Mouse (Mus musculus): ENCODE measurements around the gene Osm. TPM values are rescaled to one million over a fixed set of nuclear protein-coding genes. Genes with fewer than 3 reads are reported as not detected.

The Osm gene
- polyA plus RNA-seq, 1 experiment from 2014 or later: not detected

GRCm38 (mm10) chr11:4262847-4263246, 26.6 kb downstream of the Osm start:
- Histone ChIP-seq H3K9ac (no peak overlapping the region), H3K27ac (no peak overlapping the region), H3K36me3 (no peaks in the 10 kb centered on the region), H3K4me3 (no peak overlapping the region), H3K9me3 (no peaks in the 10 kb centered on the region), H3K4me1 (peaks cover 45% of the 10 kb centered on the region), H3K27me3 (peaks cover 45% of the 10 kb centered on the region), H3K4me2 (no peak overlapping the region)
- 12% methylated on average over 6 of the region's 7 CpGs for WGBS
- ATAC-seq (ENCODE audit: insufficient number of reproducible peaks, insufficient read depth, low FRiP score, low TSS enrichment, low read depth): no peak

DNA sequence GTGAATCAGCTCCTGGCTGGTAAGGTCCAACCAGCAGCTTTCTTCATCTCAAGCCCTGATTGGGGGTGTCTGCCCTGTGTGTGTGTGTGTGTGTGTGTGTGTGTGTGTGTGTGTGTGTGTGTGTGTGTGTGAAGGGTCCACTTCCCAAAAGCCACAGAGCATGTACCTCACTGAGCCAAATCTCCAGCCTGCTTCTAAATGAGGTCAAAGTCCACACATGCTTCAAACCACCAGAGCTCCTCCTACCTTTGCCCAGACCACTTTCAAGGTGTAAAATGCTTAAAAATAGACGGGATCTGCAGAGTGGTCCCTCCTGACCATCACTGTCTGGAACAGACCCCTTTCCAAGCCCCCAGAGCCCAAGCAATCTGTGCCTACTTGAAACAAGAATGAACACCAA, 27.1 kb downstream of the Osm start:
- no peak overlapping the region for H3K4me3 ChIP-seq
- no peak overlapping the region for H3K27ac ChIP-seq
- no peaks in the 10 kb centered on the region for H3K36me3 ChIP-seq
- 19% methylated on average over 1 of the region's 1 CpGs for WGBS
- peaks cover 45% of the 10 kb centered on the region for H3K4me1 ChIP-seq
- H3K9ac ChIP-seq: no peak overlapping the region
- no peaks in the 10 kb centered on the region for H3K9me3 ChIP-seq
- H3K27me3 ChIP-seq: peaks cover 49% of the 10 kb centered on the region
- no peak overlapping the region for H3K4me2 ChIP-seq
- ATAC-seq (ENCODE audit: insufficient number of reproducible peaks, insufficient read depth, low FRiP score, low TSS enrichment, low read depth): no peak

GRCm38 (mm10) chr11:4264066-4264465, 27.8 kb downstream of the Osm start:
- Histone ChIP-seq H3K4me2 (no peak overlapping the region), H3K4me1 (peaks cover 45% of the 10 kb centered on the region)
- 56% methylated on average over 7 of the region's 7 CpGs for WGBS

GRCm38 (mm10) chr11:4266271-4267201, 30.3 kb downstream of the Osm start:
- Histone ChIP-seq H3K4me1 (peaks cover 41% of the 10 kb centered on the region), H3K4me2 (peak overlapping the region; percentile 96), H3K27ac (no peak overlapping the region), H3K36me3 (no peaks in the 10 kb centered on the region), H3K4me3 (peak overlapping the region; percentile 61), H3K27me3 (peaks cover 68% of the 10 kb centered on the region), H3K9me3 (no peaks in the 10 kb centered on the region), H3K9ac (peak overlapping the region; percentile 71)
- 0 out of 2 replicates have a peak, but pooled peaks have one; percentile 8 for ATAC-seq (ENCODE audit: insufficient number of reproducible peaks, insufficient read depth, low FRiP score, low TSS enrichment, low read depth)
- WGBS: under 1% methylated on average over 56 of the region's 61 CpGs

More at GRCm38 (mm10) chr11:4264066-4264465, 27.8 kb downstream of the Osm start:
- Histone ChIP-seq H3K27me3 (peaks cover 57% of the 10 kb centered on the region), H3K9me3 (no peaks in the 10 kb centered on the region), H3K4me3 (no peak overlapping the region), H3K9ac (0 out of 2 replicates have a peak overlapping the region, but pooled peaks have one; percentile 16), H3K27ac (no peak overlapping the region), H3K36me3 (no peaks in the 10 kb centered on the region)
- ATAC-seq (ENCODE audit: insufficient number of reproducible peaks, insufficient read depth, low FRiP score, low TSS enrichment, low read depth): no peak

GRCm38 (mm10) chr11:4267202-4267578, 31.0 kb downstream of the Osm start:
- WGBS: 6% methylated on average over 13 of the region's 13 CpGs
- peak overlapping the region; percentile 61 for H3K4me3 ChIP-seq
- no peak for ATAC-seq (ENCODE audit: insufficient number of reproducible peaks, insufficient read depth, low FRiP score, low TSS enrichment, low read depth)
- peaks cover 68% of the 10 kb centered on the region for H3K27me3 ChIP-seq
- peaks cover 35% of the 10 kb centered on the region for H3K4me1 ChIP-seq
- H3K36me3 ChIP-seq: no peaks in the 10 kb centered on the region
- no peaks in the 10 kb centered on the region for H3K9me3 ChIP-seq
- H3K4me2 ChIP-seq: peak overlapping the region; percentile 96
- H3K27ac ChIP-seq: no peak overlapping the region
- peak overlapping the region; percentile 71; the same call in 1 of the 2 replicates for H3K9ac ChIP-seq

DNA sequence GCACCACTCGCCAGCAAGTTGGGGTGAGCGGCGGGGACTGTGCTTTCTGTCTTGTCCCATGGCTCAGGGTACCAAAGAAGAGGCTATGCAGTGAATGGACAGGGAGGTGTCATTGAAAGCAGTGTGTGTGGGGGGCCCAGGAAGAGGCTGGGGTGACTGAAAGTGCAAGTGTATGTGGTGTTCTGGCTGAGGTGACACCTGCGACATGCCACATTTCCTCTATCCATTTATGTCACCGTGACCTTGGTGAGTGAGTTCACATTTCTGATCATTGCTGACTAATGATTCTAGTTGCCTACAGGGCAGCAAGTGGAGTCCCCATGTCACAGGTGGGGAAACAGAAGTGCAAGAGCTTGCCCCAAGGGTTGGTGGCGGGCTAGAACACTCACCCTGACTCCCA, 32.3 kb downstream of the Osm start:
- no peak for ATAC-seq (ENCODE audit: insufficient number of reproducible peaks, insufficient read depth, low FRiP score, low TSS enrichment, low read depth)
- Histone ChIP-seq H3K9me3 (no peaks in the 10 kb centered on the region), H3K36me3 (no peaks in the 10 kb centered on the region), H3K9ac (no peak overlapping the region), H3K4me1 (peaks cover 23% of the 10 kb centered on the region), H3K27ac (no peak overlapping the region), H3K27me3 (peaks cover 66% of the 10 kb centered on the region), H3K4me2 (no peak overlapping the region), H3K4me3 (no peak overlapping the region)
- WGBS: 80% methylated on average over 6 of the region's 6 CpGs

DNA sequence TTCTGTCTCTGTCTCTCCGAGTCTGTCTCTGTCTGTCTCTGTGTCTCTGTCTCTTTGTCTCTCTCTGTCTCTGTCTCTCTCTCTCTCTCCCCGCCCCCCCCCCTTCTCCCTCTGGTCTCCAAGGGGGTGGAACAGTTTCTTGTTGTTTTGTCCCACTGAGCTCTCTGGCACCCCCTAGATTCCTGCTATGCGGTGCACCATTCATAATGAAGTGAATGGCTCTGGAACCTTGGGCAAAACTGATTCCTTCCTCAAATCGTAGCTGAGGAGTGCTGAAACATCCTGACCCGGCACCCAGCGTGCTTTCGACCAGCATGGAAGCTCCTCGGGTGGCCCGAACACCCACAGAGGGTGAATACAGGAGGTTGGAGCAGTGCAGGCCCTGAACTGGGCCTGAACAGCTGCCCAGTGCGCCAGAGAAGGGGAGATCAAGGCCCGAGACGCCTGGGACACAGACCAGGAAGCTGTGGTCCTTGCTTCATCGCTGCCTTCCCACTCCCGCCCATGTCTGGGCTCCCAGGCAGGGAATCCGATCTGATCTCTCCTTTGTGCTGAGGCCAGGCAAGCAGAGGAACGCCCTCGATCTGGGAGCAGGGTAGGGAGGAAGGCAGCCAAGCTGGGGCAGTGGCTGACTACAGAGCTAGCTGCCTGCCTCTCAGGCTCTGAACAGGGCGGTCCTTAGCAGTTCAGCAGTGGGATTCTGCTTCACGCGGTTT, 34.7 kb downstream of the Osm start:
- H3K9ac ChIP-seq: 0 out of 2 replicates have a peak overlapping the region, but pooled peaks have one; percentile 1
- H3K27me3 ChIP-seq: peaks cover 42% of the 10 kb centered on the region
- WGBS: 19% methylated on average over 19 of the region's 20 CpGs
- H3K36me3 ChIP-seq: no peaks in the 10 kb centered on the region
- H3K4me3 ChIP-seq: no peak overlapping the region
- H3K27ac ChIP-seq: peak overlapping the region; percentile 89
- H3K9me3 ChIP-seq: no peaks in the 10 kb centered on the region
- peak overlapping the region; percentile 24 for H3K4me2 ChIP-seq
- peak; percentile 33; the same call in 1 of the 2 replicates for ATAC-seq (ENCODE audit: insufficient number of reproducible peaks, insufficient read depth, low FRiP score, low TSS enrichment, low read depth)
- H3K4me1 ChIP-seq: peaks cover 17% of the 10 kb centered on the region

DNA sequence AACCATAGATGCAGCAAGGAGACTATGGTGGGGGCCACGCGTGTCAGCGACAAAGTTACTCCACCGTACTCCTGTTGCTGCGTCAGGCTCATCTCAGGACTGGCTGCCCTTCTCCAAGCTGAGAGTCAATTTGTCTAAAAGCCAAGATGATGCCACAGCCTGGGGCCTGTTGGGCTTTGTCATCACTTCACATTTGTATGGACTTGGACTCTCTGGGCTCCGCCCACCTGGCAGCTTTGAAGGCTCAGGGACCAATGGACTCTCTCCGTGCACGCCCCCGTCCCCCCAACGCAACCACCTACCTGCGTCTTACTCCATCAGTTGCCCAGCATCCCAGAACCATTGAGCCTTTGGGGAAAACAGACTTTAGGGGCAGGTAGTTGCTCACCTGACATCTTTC, 35.3 kb downstream of the Osm start:
- H3K9ac ChIP-seq: 0 out of 2 replicates have a peak overlapping the region, but pooled peaks have one; percentile 1
- peaks cover 21% of the 10 kb centered on the region for H3K4me1 ChIP-seq
- H3K36me3 ChIP-seq: no peaks in the 10 kb centered on the region
- no peak for ATAC-seq (ENCODE audit: insufficient number of reproducible peaks, insufficient read depth, low FRiP score, low TSS enrichment, low read depth)
- no peak overlapping the region for H3K4me3 ChIP-seq
- WGBS: 57% methylated on average over 11 of the region's 11 CpGs
- H3K27ac ChIP-seq: peak overlapping the region; percentile 89; the same call in 1 of the 2 replicates
- no peaks in the 10 kb centered on the region for H3K9me3 ChIP-seq
- peaks cover 36% of the 10 kb centered on the region for H3K27me3 ChIP-seq
- H3K4me2 ChIP-seq: peak overlapping the region; percentile 24

- 48% methylated on average over 11 of the region's 11 CpGs for WGBS
- 0 out of 2 replicates have a peak overlapping the region, but pooled peaks have one; percentile 0 for H3K9ac ChIP-seq
- H3K9me3 ChIP-seq: no peaks in the 10 kb centered on the region
- H3K27me3 ChIP-seq: no peaks in the 10 kb centered on the region
- H3K36me3 ChIP-seq: no peaks in the 10 kb centered on the region
- no peak overlapping the region for H3K27ac ChIP-seq
- no peak overlapping the region for H3K4me3 ChIP-seq
- no peak for ATAC-seq (ENCODE audit: insufficient number of reproducible peaks, insufficient read depth, low FRiP score, low TSS enrichment, low read depth)
- H3K4me1 ChIP-seq: peaks cover 17% of the 10 kb centered on the region
- no peak overlapping the region for H3K4me2 ChIP-seq
Observed at GRCm38 (mm10) chr11:4276411-4276861, 40.2 kb downstream of the Osm start.

DNA sequence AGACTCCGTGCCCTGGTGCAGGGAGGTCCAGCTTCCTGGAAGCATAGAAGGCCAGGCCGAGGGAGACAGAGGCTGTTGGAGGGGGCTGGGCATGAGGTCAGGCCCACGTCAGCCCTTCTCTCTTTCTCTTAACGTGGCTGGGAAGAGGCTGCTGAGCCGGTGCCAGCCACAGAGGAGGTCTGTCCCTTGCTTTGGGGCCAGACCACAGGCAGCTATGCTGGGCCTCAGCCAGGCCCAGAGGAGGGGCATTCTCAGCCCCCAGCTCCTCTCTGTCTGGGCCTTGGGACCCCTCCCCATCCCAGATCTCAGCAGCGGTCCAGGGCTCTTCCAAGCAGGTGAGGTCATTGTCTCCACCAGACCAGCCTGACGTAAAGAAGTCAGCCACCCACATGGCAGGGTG, 43.7 kb downstream of the Osm start:
- Histone ChIP-seq H3K9ac (no peak overlapping the region), H3K4me3 (no peak overlapping the region), H3K36me3 (no peaks in the 10 kb centered on the region), H3K4me2 (no peak overlapping the region), H3K4me1 (peaks cover 16% of the 10 kb centered on the region), H3K27ac (no peak overlapping the region), H3K9me3 (no peaks in the 10 kb centered on the region), H3K27me3 (no peaks in the 10 kb centered on the region)
- 50% methylated on average over 7 of the region's 7 CpGs for WGBS
- no peak for ATAC-seq (ENCODE audit: insufficient number of reproducible peaks, insufficient read depth, low FRiP score, low TSS enrichment, low read depth)

GRCm38 (mm10) chr11:4281852-4282251, 45.6 kb downstream of the Osm start:
- Histone ChIP-seq H3K27ac (no peak overlapping the region), H3K4me1 (peaks cover 13% of the 10 kb centered on the region), H3K4me3 (no peak overlapping the region), H3K4me2 (no peak overlapping the region), H3K9me3 (no peaks in the 10 kb centered on the region), H3K27me3 (no peaks in the 10 kb centered on the region), H3K9ac (no peak overlapping the region), H3K36me3 (no peaks in the 10 kb centered on the region)
- 82% methylated on average over 6 of the region's 6 CpGs for WGBS
- no peak for ATAC-seq (ENCODE audit: insufficient number of reproducible peaks, insufficient read depth, low FRiP score, low TSS enrichment, low read depth)

Measured in embryonic facial prominence, embryonic 13.5 days (tissue).